Mouse (Mus musculus) cerebellum, adult 2 months (tissue): ENCODE results near the gene Olfr523.

ENCODE experiments used
- CTCF ChIP-seq: fragments of 200-500 bp; IDR thresholded peaks from 2 replicates; pipeline ENCODE4 v1.5.1; 2011; ENCODE audit warnings: low read depth, mild to moderate bottlenecking, control low read depth, low read length, moderate library complexity, borderline replicate concordance; ENCODE audit not compliant: insufficient read depth
- POLR2A ChIP-seq: fragments of 200-500 bp; IDR thresholded peaks from 2 replicates; pipeline ENCODE4 v1.6.1; 2011; ENCODE audit warnings: low read length, control low read depth, borderline replicate concordance; ENCODE audit not compliant: insufficient read depth

- TF ChIP-seq CTCF (no peak), POLR2A (no peak)
Measured at GRCm38 (mm10) chr7:140219268-140219667, 46.3 kb downstream of the Olfr523 start.
